Mouse (Mus musculus) E14TG2a.4 (cell line): ENCODE measurements around the gene Hyal3.

Experiments
- CTCF ChIP-seq: conservative IDR thresholded peaks from 2 replicates; pipeline ENCODE4 v1.5.1; 2014; ENCODE audit warnings: low read length
- NANOG ChIP-seq: IDR thresholded peaks from 2 replicates; pipeline ENCODE4 v1.6.1; 2014; ENCODE audit warnings: borderline replicate concordance, low read length, mixed read lengths
- POU5F1 ChIP-seq: IDR thresholded peaks from 2 replicates; pipeline ENCODE4 v1.6.1; 2014; ENCODE audit warnings: low read length, borderline replicate concordance

GRCm38 (mm10) chr9:107635279-107636028, 54.8 kb downstream of the Hyal3 start, which contains the start of gene Gnai2:
- no peak for TF ChIP-seq CTCF
- TF ChIP-seq POU5F1: no peak
- no peak for TF ChIP-seq NANOG
